Mouse (Mus musculus) spleen, postnatal 4 days (tissue): ENCODE measurements around the gene Ptcd2.

Experiments
- DNase-seq, 2 experiments: peaks; one replicate each; pipeline ENCODE4 v3.0.0; 2022; ENCODE audit warnings: low spot score in 2 of 2

Ptcd2 gene

GRCm38 (mm10) chr13:99344599-99345575, at the start of gene Ptcd2, which contains the start of gene Mrps27:
Ptcd2 (minus strand) TSS chr13:99344705.
Mrps27 (plus strand) TSS chr13:99344786.
- DNase-seq = peak; percentile 97 to 98

GRCm38 (mm10) chr13:99393128-99393527, 48.6 kb upstream of the Ptcd2 start:
- no peak for DNase-seq

DNA sequence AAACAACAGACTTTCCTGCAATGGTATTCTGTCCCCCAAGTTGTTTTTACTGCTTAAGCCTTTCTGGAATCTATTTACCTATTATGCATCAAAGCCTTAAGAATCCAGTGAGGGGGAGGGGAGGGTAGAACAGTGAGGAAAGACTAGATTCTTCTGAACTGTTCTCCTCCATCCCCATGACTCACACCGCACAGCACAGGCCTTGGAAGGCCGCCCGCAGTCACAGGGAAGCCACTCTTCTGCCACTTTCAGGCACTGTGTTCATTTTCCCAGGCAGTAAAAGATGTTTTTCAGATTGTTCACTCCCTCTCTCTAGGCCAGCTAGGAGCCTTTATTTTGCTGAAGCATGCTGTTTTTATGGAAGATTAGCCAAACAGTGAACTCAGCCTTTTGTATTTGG, 46.9 kb upstream of the Ptcd2 start:
- DNase-seq = no peak

DNA sequence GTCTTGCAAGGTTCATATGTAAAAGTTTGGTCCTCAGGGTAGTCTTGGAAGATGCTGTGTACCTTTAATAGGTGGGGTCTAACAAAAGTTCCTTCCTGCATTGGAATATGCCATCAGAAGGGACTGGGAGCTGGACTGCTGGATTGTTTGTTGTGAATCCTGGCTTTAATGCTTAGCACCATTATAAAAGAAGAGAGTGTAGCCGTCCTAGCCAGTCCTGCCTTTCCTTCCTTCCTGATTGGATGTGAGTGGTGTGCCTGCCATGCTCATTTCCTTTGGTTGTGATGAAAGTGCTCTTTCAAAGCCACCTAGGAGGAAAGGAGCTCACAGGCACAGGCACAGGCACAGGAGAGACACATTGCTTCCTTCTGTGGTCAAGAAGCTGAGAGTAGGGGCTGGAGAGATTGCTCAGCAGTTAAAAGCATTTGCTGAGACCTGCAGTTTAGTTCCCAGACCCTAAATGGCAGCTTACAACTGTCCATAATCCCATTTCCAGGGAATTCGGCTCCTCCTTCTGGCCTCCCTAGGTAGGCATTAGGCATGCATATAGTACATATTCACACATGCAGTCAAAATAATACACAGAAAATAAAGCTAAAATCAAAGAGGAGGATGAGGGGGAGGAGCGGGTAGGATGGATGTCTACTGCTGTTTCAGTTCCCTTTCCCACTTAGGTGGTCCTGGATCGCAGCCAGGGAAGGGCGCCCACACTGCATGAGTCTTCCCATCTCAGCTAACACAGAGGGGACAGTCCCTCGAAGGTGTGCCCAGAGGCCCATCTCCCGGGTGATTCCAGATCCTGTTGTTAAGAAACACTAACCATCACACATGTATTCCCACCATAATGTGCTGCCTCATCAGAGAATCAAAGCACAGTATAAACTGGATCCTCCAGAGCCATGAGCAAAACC, 43.7 kb upstream of the Ptcd2 start:
- no peak for DNase-seq

DNA sequence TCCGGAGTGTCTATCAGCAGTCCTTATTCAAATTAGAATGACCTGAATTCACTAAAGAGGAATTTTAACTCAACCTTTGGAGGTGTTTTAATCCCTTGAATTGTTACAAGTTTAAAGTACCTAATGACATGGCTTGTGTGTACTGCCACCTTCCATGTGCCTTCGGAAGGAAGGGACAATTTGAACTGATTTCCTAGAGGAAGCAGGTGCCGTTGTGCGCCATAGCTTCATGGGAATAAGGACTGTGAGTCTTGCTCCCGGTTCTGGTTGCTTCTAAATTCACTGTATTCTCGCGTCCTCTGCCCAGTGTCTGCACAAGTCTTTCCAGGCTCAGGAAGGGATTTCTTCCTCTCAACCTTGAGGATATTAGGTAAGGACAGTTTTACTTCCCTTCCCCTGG, 41.8 kb upstream of the Ptcd2 start:
- DNase-seq = no peak

GRCm38 (mm10) chr13:99385911-99386310, 41.4 kb upstream of the Ptcd2 start:
- DNase-seq = no peak

GRCm38 (mm10) chr13:99384555-99385203, 40.2 kb upstream of the Ptcd2 start:
- no peak for DNase-seq

GRCm38 (mm10) chr13:99382373-99382772, 37.9 kb upstream of the Ptcd2 start:
- DNase-seq = no peak

DNA sequence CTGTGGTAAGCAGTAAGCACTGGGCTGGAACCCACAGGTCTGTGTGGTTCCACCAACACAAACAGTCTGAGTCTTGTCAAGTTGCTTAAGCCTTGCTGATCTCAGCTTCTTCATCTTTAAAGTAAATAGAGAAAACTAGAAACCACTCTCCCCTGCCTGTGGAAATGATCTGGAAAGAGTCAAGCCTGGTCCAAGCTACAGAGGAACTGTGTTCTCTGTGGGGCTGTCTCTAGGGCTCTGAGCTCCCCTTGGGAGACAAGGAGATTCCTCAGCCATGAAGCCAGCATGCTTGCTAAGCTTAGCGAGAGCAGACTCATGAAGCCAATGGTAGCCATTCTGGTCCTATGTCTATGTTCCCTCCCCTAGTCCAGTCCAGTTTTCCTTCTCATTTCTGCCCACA, 33.7 kb upstream of the Ptcd2 start:
- DNase-seq = no peak

GRCm38 (mm10) chr13:99377055-99377454, 32.5 kb upstream of the Ptcd2 start:
- DNase-seq = no peak

GRCm38 (mm10) chr13:99375550-99375949, 31.0 kb upstream of the Ptcd2 start:
- peak; percentile 33 to 76 for DNase-seq

DNA sequence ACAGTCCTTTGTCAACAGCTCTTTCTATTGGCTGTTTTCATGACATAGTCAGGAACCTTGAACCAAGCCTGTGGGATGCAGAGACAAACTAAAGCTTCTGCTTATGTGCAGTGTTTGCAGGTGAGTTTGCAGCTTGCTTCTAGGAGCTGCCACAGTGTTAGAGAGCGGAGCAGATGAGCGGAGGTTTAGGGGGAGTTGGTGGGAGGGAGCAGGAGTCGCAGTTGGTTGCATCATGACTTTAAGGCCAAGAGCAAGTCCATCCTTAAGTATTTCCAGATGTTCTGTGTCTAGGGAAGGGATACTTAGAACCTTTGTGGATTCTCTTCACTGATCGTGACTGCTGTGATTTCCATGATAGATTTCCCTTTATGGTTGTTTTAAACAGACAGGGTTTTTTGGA, 29.7 kb upstream of the Ptcd2 start:
- DNase-seq = no peak

- DNase-seq = no peak
Observed at GRCm38 (mm10) chr13:99373684-99374083, 29.2 kb upstream of the Ptcd2 start.

DNA sequence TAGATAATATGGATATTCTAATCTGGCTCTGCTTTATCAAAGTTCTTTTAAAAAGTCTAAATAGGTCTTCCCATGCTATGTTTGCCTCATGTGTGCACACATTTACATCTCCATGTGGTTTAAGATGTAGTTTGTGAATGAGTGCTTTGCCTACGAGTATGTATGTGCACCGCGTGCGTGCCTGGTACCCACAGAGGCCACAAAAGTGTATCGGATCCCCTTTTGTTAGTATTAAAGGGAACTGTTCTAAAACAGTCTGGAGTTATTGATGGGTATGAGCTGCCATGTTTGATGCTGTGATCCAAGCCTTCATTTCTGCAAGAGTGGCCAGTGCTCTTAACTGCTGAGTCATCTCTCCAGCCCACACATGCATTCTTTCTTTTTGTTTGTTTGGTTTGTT, 26.8 kb upstream of the Ptcd2 start:
- no peak for DNase-seq

- DNase-seq = no peak
Observed at GRCm38 (mm10) chr13:99369103-99369502, 24.6 kb upstream of the Ptcd2 start.

GRCm38 (mm10) chr13:99367554-99368174, 23.2 kb upstream of the Ptcd2 start:
- DNase-seq = no peak

DNA sequence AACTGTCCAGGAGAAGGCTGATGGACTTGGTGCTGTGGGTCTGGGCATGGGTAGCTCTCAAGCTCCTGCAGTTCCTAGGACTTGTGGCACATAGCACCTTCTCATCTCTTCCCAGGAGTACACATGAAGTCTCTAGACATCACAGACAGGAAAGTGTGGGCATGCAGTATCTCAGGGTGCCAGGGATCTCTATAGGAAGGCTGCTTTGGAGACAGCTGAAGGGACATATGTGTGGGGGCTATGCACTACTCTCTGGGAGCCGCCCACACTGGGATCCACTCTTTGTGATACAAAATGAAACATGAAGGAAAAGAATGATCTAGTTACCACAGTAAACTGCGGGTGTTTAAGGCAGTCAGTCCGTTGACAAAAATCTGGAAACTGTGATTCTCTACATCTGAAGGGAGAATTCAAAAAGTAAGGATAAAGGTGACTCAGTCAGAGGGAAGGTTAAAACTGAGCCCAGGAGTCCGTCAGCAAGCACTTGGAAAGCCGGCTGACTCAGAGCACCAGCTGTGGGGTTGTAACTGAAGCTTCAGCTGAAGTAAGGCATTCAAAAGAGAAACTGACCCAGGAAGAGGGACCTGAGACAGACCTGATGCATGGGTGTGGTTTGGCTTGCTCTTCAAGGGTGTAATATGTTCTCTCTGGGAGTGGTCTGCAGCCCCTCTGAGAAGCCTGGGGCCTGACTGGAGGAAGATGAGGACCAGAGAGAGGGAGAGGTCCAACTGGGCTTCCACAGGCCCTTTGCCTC, 22.1 kb upstream of the Ptcd2 start:
- DNase-seq = no peak

DNA sequence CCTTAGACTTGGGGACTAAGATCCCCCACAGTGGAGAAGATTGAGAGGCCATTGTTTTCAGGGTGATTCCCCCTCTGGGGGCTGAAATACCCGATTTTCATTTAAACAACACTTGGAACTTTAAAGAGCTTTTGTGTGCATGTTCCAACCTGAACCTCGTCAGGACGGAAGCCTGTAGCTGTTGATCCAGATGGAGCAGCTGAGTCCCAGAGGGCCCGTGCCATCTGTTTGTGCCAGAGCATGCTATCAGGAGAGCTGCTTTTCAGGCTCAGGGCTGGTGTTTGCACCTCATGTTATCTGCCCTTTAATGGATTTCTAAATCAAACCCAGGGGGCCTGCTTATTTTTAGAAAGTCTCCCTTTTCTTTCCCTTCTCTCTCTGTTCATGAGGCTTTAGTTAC, 19.4 kb upstream of the Ptcd2 start:
- no peak for DNase-seq

DNA sequence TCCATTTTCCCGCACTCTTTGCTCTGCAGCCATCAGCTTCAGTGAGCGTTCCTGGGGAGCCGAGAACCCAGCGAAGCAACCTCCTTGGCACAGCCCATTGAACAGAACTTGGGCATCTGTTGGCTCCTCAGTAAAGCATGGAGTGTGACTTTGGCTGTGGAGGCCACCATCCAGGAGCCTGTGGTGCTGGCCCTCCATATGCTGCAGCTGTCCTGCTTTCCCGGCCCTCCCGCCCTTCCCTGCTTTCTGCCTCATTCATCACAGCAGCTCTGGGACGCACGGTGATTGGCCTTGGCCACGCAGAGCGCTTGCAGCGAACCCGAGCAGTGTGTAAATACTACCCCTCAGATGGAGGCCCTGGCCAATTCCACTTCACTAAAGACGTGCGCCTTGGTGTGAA, 14.4 kb upstream of the Ptcd2 start:
- DNase-seq = no peak

DNA sequence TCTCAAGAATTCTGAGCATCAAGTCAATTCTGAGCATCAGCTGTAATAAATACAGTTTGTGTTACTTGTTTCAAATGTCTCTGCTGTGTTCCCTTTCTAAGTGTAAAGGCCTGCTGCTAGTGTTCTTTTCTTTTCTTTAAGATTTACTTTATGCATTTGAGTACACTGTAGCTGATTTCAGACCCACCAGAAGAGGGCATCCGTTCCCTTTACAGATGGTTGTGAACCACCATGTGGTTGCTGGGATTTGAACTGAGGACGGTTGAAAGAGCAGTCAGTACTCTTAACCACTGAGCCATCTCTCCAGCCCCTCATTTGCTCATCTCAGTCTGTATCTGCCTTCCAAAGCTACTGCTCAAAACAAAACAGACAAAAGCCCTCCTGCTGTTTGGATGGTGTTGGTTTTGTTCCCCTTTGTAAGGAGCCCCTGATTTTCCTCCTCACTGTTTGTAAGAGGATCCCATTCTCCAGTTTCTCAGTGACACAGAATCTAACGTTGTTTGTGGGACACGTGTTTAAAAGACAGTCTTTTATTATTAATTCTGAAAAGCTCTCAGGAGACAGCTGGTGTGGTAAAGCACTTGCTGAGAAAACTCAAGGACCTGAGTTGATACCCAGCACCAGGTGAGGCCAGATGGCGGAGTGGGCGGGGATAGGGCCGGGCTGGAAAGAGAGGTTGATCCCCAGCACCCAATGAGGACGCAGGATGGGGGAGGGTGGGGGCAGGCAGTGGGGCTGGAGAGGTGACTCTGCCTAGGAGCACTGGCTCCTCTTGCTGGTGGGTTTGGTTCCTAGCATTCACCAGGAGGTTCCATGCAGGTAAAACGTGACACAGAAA, 12.1 kb upstream of the Ptcd2 start:
- DNase-seq = no peak
